Comparison of ENCODE assay signal across 11 mouse cellular contexts in the genomic region with DNA sequence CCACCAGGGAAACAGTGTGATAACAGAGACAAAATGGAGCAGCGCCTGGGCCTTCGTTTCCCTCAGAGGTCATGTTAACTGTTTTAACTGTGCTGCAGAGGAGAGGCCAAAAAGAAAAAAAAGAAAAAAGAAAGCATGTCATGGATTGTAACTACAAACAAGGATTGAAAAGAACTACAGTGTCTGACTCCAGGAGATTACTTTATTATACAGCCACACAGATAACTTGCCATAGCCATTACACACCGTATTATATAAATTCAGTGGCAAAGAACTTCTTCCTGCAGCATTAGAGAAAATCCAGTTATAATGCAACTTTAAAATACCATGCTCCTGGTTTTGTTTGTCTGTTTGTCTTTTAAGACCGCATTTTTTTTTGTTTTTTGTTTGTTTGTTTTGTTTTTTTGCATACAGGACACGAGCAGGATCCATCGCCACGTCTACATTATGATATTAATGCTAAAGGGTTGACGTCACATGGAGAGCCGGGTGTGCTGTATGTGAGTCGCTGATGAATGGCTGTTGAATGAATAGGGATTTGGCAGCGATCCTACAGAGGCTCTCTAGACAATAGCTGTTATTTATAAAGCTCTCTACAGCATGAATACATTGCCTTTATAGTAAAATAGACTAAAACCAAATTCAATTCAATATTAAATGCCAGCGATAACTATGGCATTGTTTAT.
DNase-seq lines count a peak whose midpoint lies in the region; ATAC-seq lines count a peak whose summit lies in the region.
"Had no signal": no experiment of that assay in that cellular context is flagged by ENCODE, and none has a peak within 500 bp of the region (broad histone marks: within the 10 kb centered on the region; RNA-seq: fewer than 3 reads in every experiment).

No protein-coding gene starts in this region.

- no peak overlapping the region for H3K9ac ChIP-seq in kidney, embryonic 16.5 days (replicated peaks; ENCODE audit: low read length)
- H3K9ac ChIP-seq in hindbrain, embryonic 16.5 days (ENCODE audit: low read depth, low read length): no peak overlapping the region
- H3K9ac ChIP-seq: limb, embryonic 15.5 days had no signal

- no peak overlapping the region for H3K4me3 ChIP-seq in kidney, embryonic 16.5 days (ENCODE audit: low read length)
- H3K4me3 ChIP-seq in hindbrain, embryonic 16.5 days (ENCODE audit: low read length): no peak overlapping the region
- H3K4me3 ChIP-seq: limb, embryonic 15.5 days had no signal

- H3K4me1 ChIP-seq in kidney, embryonic 16.5 days (ENCODE audit: insufficient read depth, low read length): no peaks in the 10 kb centered on the region
- no peaks in the 10 kb centered on the region for H3K4me1 ChIP-seq in hindbrain, embryonic 16.5 days (ENCODE audit: control insufficient read depth, insufficient read depth, low read depth, low read length)
- H3K4me1 ChIP-seq: limb, embryonic 15.5 days had no signal

- no peaks in the 10 kb centered on the region for H3K9me3 ChIP-seq in kidney, embryonic 16.5 days (ENCODE audit: low read length)
- H3K9me3 ChIP-seq in hindbrain, embryonic 16.5 days (ENCODE audit: control insufficient read depth, low read length): no peaks in the 10 kb centered on the region
- H3K9me3 ChIP-seq: limb, embryonic 15.5 days had no signal

- no peaks in the 10 kb centered on the region for H3K27me3 ChIP-seq in kidney, embryonic 16.5 days (ENCODE audit: insufficient read depth, low read length)
- H3K27me3 ChIP-seq in hindbrain, embryonic 16.5 days (replicated peaks; ENCODE audit: control insufficient read depth, insufficient read depth, low read length): no peaks in the 10 kb centered on the region
- H3K27me3 ChIP-seq: limb, embryonic 15.5 days had no signal

- WGBS in kidney, embryonic 16.5 days: 73% methylated on average over 12 of the region's 12 CpGs
- 31% methylated on average over 12 of the region's 12 CpGs for WGBS in hindbrain, embryonic 16.5 days

- no peaks in the 10 kb centered on the region for H3K36me3 ChIP-seq in kidney, embryonic 16.5 days (ENCODE audit: insufficient read depth, low read length)
- H3K36me3 ChIP-seq in hindbrain, embryonic 16.5 days (ENCODE audit: control insufficient read depth, insufficient read depth, low read length): no peaks in the 10 kb centered on the region
- H3K36me3 ChIP-seq: limb, embryonic 15.5 days had no signal

- no peak overlapping the region for H3K27ac ChIP-seq in kidney, embryonic 16.5 days (ENCODE audit: low read length)
- no peak overlapping the region for H3K27ac ChIP-seq in hindbrain, embryonic 16.5 days (ENCODE audit: low read depth, low read length)
- H3K27ac ChIP-seq: limb, embryonic 15.5 days had no signal

- ATAC-seq in kidney, embryonic 16.5 days (ENCODE audit: low FRiP score, low TSS enrichment): peak; percentile 61; the same call in 1 of the 2 replicates
- ATAC-seq in hindbrain, embryonic 16.5 days: peak; percentile 89
- no peak for ATAC-seq in megakaryocyte progenitor cell, adult 5-6 weeks (replicated peaks; ENCODE audit: poor library complexity)
- ATAC-seq: CD4-positive, CD25-positive, alpha-beta regulatory T cell, adult 4 months had no signal

- DNase-seq in kidney, adult 9 months: no peak
- DNase-seq in right cerebral cortex, adult 18-20 months: peak; percentile 10
- DNase-seq in right cerebral cortex, postnatal 14 days: no peak
- no peak for DNase-seq in left cerebral cortex, postnatal 10 days (ENCODE audit: extremely low spot score in 1 of 2, low spot score in 2 of 2)
- no peak for DNase-seq in cerebellum, adult 9-11 months
- DNase-seq: kidney, postnatal 36 days had no signal

- no peak overlapping the region for H3K4me2 ChIP-seq in kidney, embryonic 16.5 days (replicated peaks; ENCODE audit: low read depth, low read length)
- H3K4me2 ChIP-seq in hindbrain, embryonic 16.5 days (ENCODE audit: low read length): peak overlapping the region; percentile 24; the same call in 1 of the 2 replicates
- H3K4me2 ChIP-seq: limb, embryonic 15.5 days had no signal

- intact Hi-C loops in left cerebral cortex, postnatal 10 days (cut with DNase I): no loop called here
